Mouse (Mus musculus) kidney, adult 11 months (tissue): Measurements from ENCODE around the gene Bpgm.
A peak's percentile ranks its signal among the peaks of the same experiment; 100 is the strongest.

Experiments used
- DNase-seq: peaks from one replicate; pipeline ENCODE4 v3.0.0; 2022

Bpgm gene

GRCm38 (mm10) chr6:34475974-34476794 lies at the start of gene Bpgm:
TSS of gene Bpgm (plus strand) at chr6:34476207.
- peak; percentile 99 for DNase-seq

- no peak for DNase-seq
These were observed 37.0 kb upstream of the Bpgm start for GRCm38 (mm10) chr6:34439006-34439405.

- DNase-seq: no peak
These were observed 34.3 kb upstream of the Bpgm start for GRCm38 (mm10) chr6:34441556-34442257.

GRCm38 (mm10) chr6:34443791-34444190 lies 32.2 kb upstream of the Bpgm start:
- no peak for DNase-seq

GRCm38 (mm10) chr6:34447961-34448360 lies 28.0 kb upstream of the Bpgm start:
- peak; percentile 37 for DNase-seq

- DNase-seq: no peak
These were observed 27.3 kb upstream of the Bpgm start for GRCm38 (mm10) chr6:34448696-34449095.

- DNase-seq: no peak
These were observed 22.8 kb upstream of the Bpgm start for GRCm38 (mm10) chr6:34452963-34453770.

GRCm38 (mm10) chr6:34459456-34459855 lies 16.6 kb upstream of the Bpgm start:
- DNase-seq: no peak

- no peak for DNase-seq
These were observed 15.4 kb upstream of the Bpgm start for GRCm38 (mm10) chr6:34460651-34461050.

- no peak for DNase-seq
These were observed 12.4 kb upstream of the Bpgm start for GRCm38 (mm10) chr6:34463582-34463981.

- DNase-seq: no peak
These were observed 4.4 kb upstream of the Bpgm start for GRCm38 (mm10) chr6:34471434-34472110.

GRCm38 (mm10) chr6:34473346-34473745 lies 2.7 kb upstream of the Bpgm start:
- no peak for DNase-seq

GRCm38 (mm10) chr6:34474031-34474430 lies 2.0 kb upstream of the Bpgm start:
- DNase-seq: no peak

- DNase-seq: no peak
These were observed 616 bp upstream of the Bpgm start for GRCm38 (mm10) chr6:34475391-34475790.

- DNase-seq: no peak
These were observed 2.0 kb downstream of the Bpgm start for GRCm38 (mm10) chr6:34478036-34478435.

- no peak for DNase-seq
These were observed 2.8 kb downstream of the Bpgm start for GRCm38 (mm10) chr6:34478677-34479360.

- DNase-seq: peak; percentile 79
These were observed 3.5 kb downstream of the Bpgm start for GRCm38 (mm10) chr6:34479531-34479930.

GRCm38 (mm10) chr6:34480749-34481148 lies 4.7 kb downstream of the Bpgm start:
- DNase-seq: no peak

GRCm38 (mm10) chr6:34481349-34481748 lies 5.3 kb downstream of the Bpgm start:
- DNase-seq: no peak

- no peak for DNase-seq
These were observed 6.8 kb downstream of the Bpgm start for GRCm38 (mm10) chr6:34482842-34483241.

GRCm38 (mm10) chr6:34483390-34483789 lies 7.4 kb downstream of the Bpgm start:
- no peak for DNase-seq

GRCm38 (mm10) chr6:34483811-34484210 lies 7.8 kb downstream of the Bpgm start:
- DNase-seq: no peak
